Mouse (Mus musculus) lung, adult 2 months (tissue): ENCODE measurements at regions not wholly inside any gene's neighbourhood (a gene's known extent, or its start where the extent isn't known, plus 50 kb on each side); places are given as distances from the start of the nearest gene placed in this dataset.

ENCODE experiments used
- CTCF ChIP-seq: fragments of 200-500 bp; IDR thresholded peaks from 2 replicates; pipeline ENCODE4 v1.5.1; 2011; ENCODE audit warnings: mild to moderate bottlenecking, low read length, control low read depth; ENCODE audit not compliant: insufficient read depth
- POLR2A ChIP-seq: fragments of 200-500 bp; IDR thresholded peaks from 2 replicates; pipeline ENCODE4 v1.6.1; 2011; ENCODE audit warnings: low read depth, mild to moderate bottlenecking, control low read depth, low read length, borderline replicate concordance; ENCODE audit errors: extremely low read depth

- no peak for TF ChIP-seq CTCF
- TF ChIP-seq POLR2A: peak; percentile 84; the same call in 1 of the 2 replicates
Measured at GRCm38 (mm10) chr11:90129793-90130624, 57.5 kb upstream of the Gm45716 start.
